Mouse (Mus musculus) thymus, adult 2 months (tissue): Measurements from ENCODE around the gene Syne4.

Experiments
- CTCF ChIP-seq: fragments of 200-500 bp; IDR thresholded peaks from 2 replicates; pipeline ENCODE4 v1.5.1; 2012; ENCODE audit warnings: mild to moderate bottlenecking, control low read depth, low read length, moderate library complexity, borderline replicate concordance; ENCODE audit not compliant: control insufficient read depth, poor library complexity, insufficient read depth; ENCODE audit errors: extremely low read depth
- POLR2A ChIP-seq: fragments of 200-500 bp; IDR thresholded peaks from 2 replicates; pipeline ENCODE4 v1.6.1; 2012; ENCODE audit warnings: mild to moderate bottlenecking, low read length, control low read depth, moderate library complexity; ENCODE audit not compliant: control insufficient read depth, poor library complexity, insufficient read depth; ENCODE audit errors: extremely low read depth

GRCm38 (mm10) chr7:30306083-30306779 is 8.4 kb upstream of the Syne4 start:
- TF ChIP-seq CTCF (no peak), POLR2A (no peak)
